Mouse (Mus musculus): ENCODE results near the gene Muc15. TPM values are rescaled to one million over a fixed set of nuclear protein-coding genes. Genes with fewer than 3 reads are reported as not detected.

Gene Muc15
- not detected for polyA plus RNA-seq (2017; shearing (Covaris generic))

GRCm38 (mm10) chr2:110721290-110721753 lies at the start of gene Muc15:
Muc15 (plus strand) TSS chr2:110721340.

Other genes with a start within 250 kb of the Muc15 start
- gene Slc5a12, start 124.0 kb upstream of the Muc15 start, polyA plus RNA-seq (2017; shearing (Covaris generic)), result not detected
- gene Ano3, start 229.6 kb downstream of the Muc15 start, polyA plus RNA-seq (2017; shearing (Covaris generic)), result 0.05 TPM

Measured in effector memory CD4-positive, alpha-beta T cell, adult 5 months (primary cell).